Mouse (Mus musculus) leukemia stem cell, adult 10-12 weeks (primary cell): ENCODE data around the gene Htr1a. TPM values are rescaled to one million over a fixed set of nuclear protein-coding genes. Genes with fewer than 3 reads are reported as not detected.

Source experiments
- polyA plus RNA-seq: library from polyadenylated mRNA; stranded (reverse); fragments of >175 nt; gene quantifications from 2 replicates; pipeline ENCODE4 v1.2.3, GENCODE M21; 2012; ENCODE audit warnings: low replicate concordance

Gene Htr1a
- polyA plus RNA-seq = not detected in 2 replicates

DNA sequence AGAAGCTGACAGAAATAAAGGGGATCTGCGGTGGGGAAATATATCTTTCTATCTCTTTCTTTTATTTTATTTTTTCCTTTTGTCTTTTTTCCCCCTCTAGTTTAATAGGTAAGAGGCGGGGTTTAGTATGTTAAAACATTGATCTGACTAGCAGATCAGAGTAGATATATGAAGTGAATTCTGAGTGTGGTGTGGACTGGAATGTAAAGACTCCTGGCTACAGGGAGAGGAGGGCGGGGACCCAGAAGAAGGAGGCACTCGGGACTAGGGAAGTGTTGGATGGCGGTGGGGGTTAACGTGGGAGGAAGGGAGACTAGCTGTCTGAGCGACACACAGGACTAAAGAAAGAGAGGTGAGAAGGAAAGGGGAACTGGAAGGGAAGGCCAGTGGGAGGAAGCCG is at the start of gene Htr1a:
TSS of gene Htr1a (plus strand) at position 301 of the 400 bp plus-strand sequence.

Other genes with a start within 250 kb of the Htr1a start
- gene Rnf180, start 148.8 kb upstream of the Htr1a start, polyA plus RNA-seq = 0.30 TPM in 1 of 2 replicates, not detected in the other